Mouse (Mus musculus) layer of hippocampus, adult 18-20 months (tissue): ENCODE measurements around the gene Tex2. TPM values are rescaled to one million over a fixed set of nuclear protein-coding genes. Genes with fewer than 3 reads are reported as not detected.
A peak's percentile ranks its signal among the peaks of the same experiment; 100 is the strongest.
"Not testable (repeated sequence)": the region's sequence is repeated elsewhere in the genome, so short reads cannot be mapped to it uniquely, and the experiment has no call there.

Experiments used
- DNase-seq, 2 experiments: peaks; one replicate each; pipeline ENCODE4 v3.0.0; 2022; ENCODE audit warnings: low spot score in 2 of 2
- total RNA-seq, 2 experiments: library from RNA; stranded (reverse); gene quantifications; 2 replicates each; pipeline ENCODE4 v1.2.3; 2021

Tex2 gene
- total RNA-seq, 2 experiments from 2014 or later: 146 to 158 TPM

GRCm38 (mm10) chr11:106580468-106580867, 32.8 kb downstream of the Tex2 start:
- no peak for DNase-seq

- no peak for DNase-seq
These were observed 33.3 kb downstream of the Tex2 start for GRCm38 (mm10) chr11:106579957-106580356.

GRCm38 (mm10) chr11:106579146-106579545, 34.1 kb downstream of the Tex2 start:
- no peak for DNase-seq

GRCm38 (mm10) chr11:106577624-106578355, 35.4 kb downstream of the Tex2 start:
- DNase-seq: not testable (repeated sequence)

- DNase-seq: no peak
These were observed 38.8 kb downstream of the Tex2 start for GRCm38 (mm10) chr11:106574456-106574855.

- no peak for DNase-seq
These were observed 39.6 kb downstream of the Tex2 start for GRCm38 (mm10) chr11:106573476-106574240.

GRCm38 (mm10) chr11:106572958-106573357, 40.3 kb downstream of the Tex2 start:
- DNase-seq: no peak

GRCm38 (mm10) chr11:106572020-106572782, 41.0 kb downstream of the Tex2 start:
- peak in 1 of 2 experiments; percentile 58 for DNase-seq

- no peak for DNase-seq
These were observed 41.9 kb downstream of the Tex2 start for GRCm38 (mm10) chr11:106571026-106571983.

- no peak for DNase-seq
These were observed 44.8 kb downstream of the Tex2 start for GRCm38 (mm10) chr11:106568329-106568960.

GRCm38 (mm10) chr11:106566040-106566785, 47.0 kb downstream of the Tex2 start:
- peak in 1 of 2 experiments; percentile 47 for DNase-seq

GRCm38 (mm10) chr11:106564261-106564660, 49.0 kb downstream of the Tex2 start:
- peak; percentile 44 to 68 for DNase-seq

- no peak for DNase-seq
These were observed 50.5 kb downstream of the Tex2 start for GRCm38 (mm10) chr11:106562707-106563106.

GRCm38 (mm10) chr11:106559773-106560172, 53.5 kb downstream of the Tex2 start:
- DNase-seq: no peak

GRCm38 (mm10) chr11:106558008-106558407, 55.2 kb downstream of the Tex2 start:
- DNase-seq: no peak

- DNase-seq: no peak
These were observed 55.8 kb downstream of the Tex2 start for GRCm38 (mm10) chr11:106557398-106557797.

- DNase-seq: no peak
These were observed 56.5 kb downstream of the Tex2 start for GRCm38 (mm10) chr11:106556689-106557088.

- DNase-seq: no peak
These were observed 57.2 kb downstream of the Tex2 start for GRCm38 (mm10) chr11:106555805-106556615.
